Mouse (Mus musculus) thymus, adult 2 months (tissue): ENCODE measurements around the gene Gdpd4. TPM values are rescaled to one million over a fixed set of nuclear protein-coding genes. Genes with fewer than 3 reads are reported as not detected.

Source experiments
- DNase-seq: peaks from one replicate; pipeline ENCODE4 v3.0.0; 2021
- H3K27ac ChIP-seq: fragments of 200-500 bp; 2 replicates; pipeline ENCODE4 v1.5.1; 2012; ENCODE audit warnings: low read length, control low read depth; ENCODE audit not compliant: control insufficient read depth, insufficient read depth
- H3K27me3 ChIP-seq: fragments of 200-500 bp; 2 replicates; pipeline ENCODE4 v1.6.1; 2012; ENCODE audit warnings: mild to moderate bottlenecking, low read length, moderate library complexity, mixed read lengths; ENCODE audit not compliant: control insufficient read depth, insufficient read depth
- H3K36me3 ChIP-seq: fragments of 200-500 bp; 2 replicates; pipeline ENCODE4 v1.6.1; 2012; ENCODE audit warnings: mild to moderate bottlenecking, low read length, moderate library complexity; ENCODE audit not compliant: control insufficient read depth, insufficient read depth
- H3K4me1 ChIP-seq: fragments of 200-500 bp; replicated peaks from 2 replicates; pipeline ENCODE4 v1.6.1; 2012; ENCODE audit warnings: low read length; ENCODE audit not compliant: control insufficient read depth, insufficient read depth
- H3K4me3 ChIP-seq: fragments of 200-500 bp; 2 replicates; pipeline ENCODE4 v1.5.1; 2012; ENCODE audit warnings: mild to moderate bottlenecking, low read length, control low read depth, moderate library complexity; ENCODE audit not compliant: control insufficient read depth, insufficient read depth
- CTCF ChIP-seq: fragments of 200-500 bp; IDR thresholded peaks from 2 replicates; pipeline ENCODE4 v1.5.1; 2012; ENCODE audit warnings: mild to moderate bottlenecking, control low read depth, low read length, moderate library complexity, borderline replicate concordance; ENCODE audit not compliant: control insufficient read depth, poor library complexity, insufficient read depth; ENCODE audit errors: extremely low read depth
- POLR2A ChIP-seq: fragments of 200-500 bp; IDR thresholded peaks from 2 replicates; pipeline ENCODE4 v1.6.1; 2012; ENCODE audit warnings: mild to moderate bottlenecking, low read length, control low read depth, moderate library complexity; ENCODE audit not compliant: control insufficient read depth, poor library complexity, insufficient read depth; ENCODE audit errors: extremely low read depth
- WGBS: fragments of 180-500 bp; shearing (Covaris S2); methylation state at CpG from one replicate; pipeline ENCODE4 v1.1.7; 2018; 5-methylcytosine and 5-hydroxymethylcytosine counted together
- polyA plus RNA-seq: library from polyadenylated mRNA; depleted of rRNA; stranded (reverse); fragments of >200 nt; gene quantifications from 2 replicates; pipeline ENCODE4 v1.2.3, GENCODE M21; 2012

The Gdpd4 gene
- polyA plus RNA-seq, 1 experiment = not detected

- WGBS = 96% methylated on average over 5 of the region's 5 CpGs
- no peak overlapping the region for H3K4me3 ChIP-seq
Observed at GRCm38 (mm10) chr7:97926978-97927377, 7.2 kb downstream of the Gdpd4 start.

GRCm38 (mm10) chr7:97944485-97944884 lies 24.7 kb downstream of the Gdpd4 start:
- 5% methylated on average over 1 of the region's 1 CpGs for WGBS
- TF ChIP-seq CTCF (no peak), POLR2A (no peak)
- H3K36me3 ChIP-seq = no peaks in the 10 kb centered on the region
- no peaks in the 10 kb centered on the region for H3K27me3 ChIP-seq
- DNase-seq = no peak
- no peak overlapping the region for H3K27ac ChIP-seq
- H3K4me3 ChIP-seq = no peak overlapping the region
- no peaks in the 10 kb centered on the region for H3K4me1 ChIP-seq

More at GRCm38 (mm10) chr7:97926978-97927377, 7.2 kb downstream of the Gdpd4 start:
- DNase-seq = no peak
- Histone ChIP-seq H3K27ac (no peak overlapping the region), H3K36me3 (no peaks in the 10 kb centered on the region), H3K4me1 (no peaks in the 10 kb centered on the region), H3K27me3 (no peaks in the 10 kb centered on the region)
- TF ChIP-seq CTCF (no peak), POLR2A (no peak)

DNA sequence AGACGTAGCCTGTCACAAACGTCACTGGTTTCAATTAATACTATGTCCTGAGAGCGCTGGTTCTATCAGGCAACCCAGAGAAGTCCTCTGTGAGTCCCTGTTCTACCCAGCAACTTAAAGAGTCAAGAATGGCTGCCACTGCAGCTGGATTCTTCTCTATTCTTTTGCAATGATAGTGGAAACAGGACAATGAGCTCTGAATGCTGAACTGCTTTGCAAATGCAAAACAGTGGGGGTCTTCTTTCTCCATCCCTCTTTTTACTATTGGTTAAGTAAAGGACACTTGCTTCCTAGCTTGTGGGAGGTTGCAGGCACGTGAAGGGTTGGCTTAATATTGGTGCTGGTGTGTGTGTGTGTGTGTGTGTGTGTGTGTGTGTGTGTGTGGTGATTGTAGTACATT lies 52.7 kb downstream of the Gdpd4 start:
- Histone ChIP-seq H3K27me3 (no peaks in the 10 kb centered on the region), H3K27ac (no peak overlapping the region), H3K4me3 (no peak overlapping the region), H3K4me1 (no peaks in the 10 kb centered on the region), H3K36me3 (no peaks in the 10 kb centered on the region)
- 81% methylated on average over 4 of the region's 4 CpGs for WGBS
- no peak for TF ChIP-seq CTCF
- TF ChIP-seq POLR2A = no peak
- no peak for DNase-seq

DNA sequence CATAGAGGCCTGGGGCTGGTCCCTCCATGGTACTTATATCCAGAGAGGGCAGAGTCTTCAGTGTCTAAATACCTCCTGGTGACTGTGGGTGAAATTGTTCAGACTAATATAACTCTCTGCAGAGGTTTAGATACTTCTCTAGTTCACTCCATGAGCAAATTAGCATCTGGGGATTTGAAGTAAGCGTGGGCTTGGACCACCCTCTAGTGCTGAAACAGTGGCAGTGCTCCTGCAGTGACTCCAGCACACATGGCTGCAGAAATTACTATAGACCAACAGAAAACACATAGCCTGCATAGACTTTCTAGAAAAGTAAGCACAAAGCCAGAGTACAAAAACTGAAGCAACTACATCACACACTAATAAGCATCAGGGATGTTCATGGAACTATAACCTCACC lies 57.7 kb downstream of the Gdpd4 start:
- H3K4me1 ChIP-seq = no peaks in the 10 kb centered on the region
- no peaks in the 10 kb centered on the region for H3K36me3 ChIP-seq
- TF ChIP-seq CTCF (no peak), POLR2A (no peak)
- WGBS = 65% methylated on average over 1 of the region's 1 CpGs
- peak; percentile 43 for DNase-seq
- no peak overlapping the region for H3K27ac ChIP-seq
- no peak overlapping the region for H3K4me3 ChIP-seq
- H3K27me3 ChIP-seq = no peaks in the 10 kb centered on the region

- no peaks in the 10 kb centered on the region for H3K36me3 ChIP-seq
- DNase-seq = peak; percentile 61
- H3K4me3 ChIP-seq = no peak overlapping the region
- no peaks in the 10 kb centered on the region for H3K27me3 ChIP-seq
- TF ChIP-seq POLR2A (no peak), CTCF (peak; percentile 58; the same call in 1 of the 2 replicates)
- H3K27ac ChIP-seq = no peak overlapping the region
- WGBS = 50% methylated on average over 13 of the region's 13 CpGs
- no peaks in the 10 kb centered on the region for H3K4me1 ChIP-seq
Observed at GRCm38 (mm10) chr7:97984108-97984834, 64.5 kb downstream of the Gdpd4 start.

DNA sequence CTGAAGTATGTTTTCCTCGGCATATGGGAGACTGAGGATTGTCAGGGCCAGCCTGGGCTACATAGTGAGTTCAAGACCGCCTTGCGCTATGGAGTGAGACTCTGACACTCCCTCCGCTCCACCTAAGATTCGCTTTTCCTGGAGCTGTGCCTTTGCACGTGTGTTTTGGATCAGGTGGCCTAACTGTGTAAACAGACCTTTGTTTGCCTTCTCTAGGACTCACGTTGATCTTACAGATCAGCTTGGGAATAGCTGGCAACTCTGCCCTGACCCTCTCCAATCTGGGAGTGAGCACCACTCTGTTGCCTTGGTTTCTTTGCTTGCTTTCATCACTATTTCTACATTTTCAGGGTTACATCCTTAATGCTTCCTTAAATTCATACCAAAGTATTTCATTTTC lies 82.9 kb downstream of the Gdpd4 start:
- no peaks in the 10 kb centered on the region for H3K27me3 ChIP-seq
- no peaks in the 10 kb centered on the region for H3K4me1 ChIP-seq
- WGBS = 91% methylated on average over 7 of the region's 7 CpGs
- no peak overlapping the region for H3K27ac ChIP-seq
- TF ChIP-seq POLR2A (no peak), CTCF (no peak)
- H3K36me3 ChIP-seq = no peaks in the 10 kb centered on the region
- no peak overlapping the region for H3K4me3 ChIP-seq
- no peak for DNase-seq

DNA sequence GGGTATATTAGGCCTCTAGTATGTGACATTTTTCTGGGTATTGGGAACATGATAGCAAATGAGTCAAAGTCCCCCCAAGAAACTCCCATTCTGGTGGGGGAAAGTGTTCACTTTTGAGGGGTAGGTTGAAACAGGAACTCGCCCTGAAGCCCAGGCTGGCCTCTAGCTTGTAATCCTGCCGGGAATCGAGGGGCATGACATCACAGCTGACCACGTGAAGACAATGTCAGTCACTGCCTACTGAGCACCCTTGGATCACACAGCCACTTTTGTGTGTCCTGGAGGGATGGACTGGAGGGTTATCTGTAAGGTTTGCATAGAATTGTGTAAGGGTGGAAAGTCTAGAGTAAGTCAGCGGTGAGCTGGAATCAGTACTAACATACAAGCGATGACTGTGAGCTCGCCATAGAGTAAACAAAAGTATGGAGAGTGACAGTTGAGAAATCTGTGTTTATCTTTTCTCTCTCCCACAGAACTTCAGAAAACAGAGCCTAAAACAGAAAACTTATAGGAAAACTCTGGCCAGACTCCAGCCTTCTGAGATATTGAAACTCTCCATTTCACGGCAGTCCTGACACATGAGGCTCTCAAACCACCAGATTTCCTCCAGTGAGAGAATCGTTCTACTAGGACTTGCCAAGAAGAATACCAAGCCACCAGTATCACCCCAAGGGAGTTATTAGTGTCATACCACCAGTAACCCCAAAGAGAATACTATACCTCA lies 128.5 kb downstream of the Gdpd4 start:
- no peaks in the 10 kb centered on the region for H3K4me1 ChIP-seq
- WGBS = 87% methylated on average over 9 of the region's 9 CpGs

More for the DNA sequence above, 128.5 kb downstream of the Gdpd4 start:
- no peaks in the 10 kb centered on the region for H3K27me3 ChIP-seq
- TF ChIP-seq POLR2A (no peak), CTCF (no peak)
- no peaks in the 10 kb centered on the region for H3K36me3 ChIP-seq
- no peak overlapping the region for H3K4me3 ChIP-seq
- DNase-seq = no peak
- no peak overlapping the region for H3K27ac ChIP-seq
